Mouse (Mus musculus) olfactory bulb, adult 2 months (tissue): ENCODE measurements around the gene Foxn2. TPM values are rescaled to one million over a fixed set of nuclear protein-coding genes. Genes with fewer than 3 reads are reported as not detected.
"Not testable (repeated sequence)": the region's sequence is repeated elsewhere in the genome, so short reads cannot be mapped to it uniquely, and the experiment has no call there.

Experiments
- H3K27ac ChIP-seq: fragments of 200-500 bp; 2 replicates; pipeline ENCODE4 v1.5.1; 2012; ENCODE audit warnings: low read depth, low read length; ENCODE audit not compliant: insufficient read depth
- H3K4me1 ChIP-seq: fragments of 200-500 bp; 2 replicates; pipeline ENCODE4 v1.6.1; 2012; ENCODE audit warnings: low read length; ENCODE audit not compliant: control insufficient read depth, insufficient read depth
- H3K4me3 ChIP-seq: fragments of 200-500 bp; 2 replicates; pipeline ENCODE4 v1.5.1; 2012; ENCODE audit warnings: mild to moderate bottlenecking, low read depth, low read length, moderate library complexity; ENCODE audit not compliant: insufficient read depth
- CTCF ChIP-seq: fragments of 200-500 bp; IDR thresholded peaks from 2 replicates; pipeline ENCODE4 v1.5.1; 2012; ENCODE audit warnings: low read depth, mild to moderate bottlenecking, low read length, moderate library complexity; ENCODE audit not compliant: insufficient read depth
- POLR2A ChIP-seq: fragments of 200-500 bp; IDR thresholded peaks from 2 replicates; pipeline ENCODE4 v1.6.1; 2012; ENCODE audit warnings: mild to moderate bottlenecking, low read depth, low read length, moderate library complexity; ENCODE audit not compliant: insufficient read depth
- WGBS: fragments of 180-500 bp; shearing (Covaris S2); methylation state at CpG from one replicate; pipeline ENCODE4 v1.1.7; 2018; 5-methylcytosine and 5-hydroxymethylcytosine counted together
- polyA plus RNA-seq: library from polyadenylated mRNA; stranded (reverse); fragments of >200 nt; gene quantifications from 2 replicates; pipeline ENCODE4 v1.2.4, GENCODE M21; 2012; ENCODE audit warnings: low replicate concordance; ENCODE audit not compliant: missing spikeins, insufficient read depth, insufficient read length

Gene Foxn2
- polyA plus RNA-seq, 1 experiment: not detected

- Histone ChIP-seq H3K27ac (no peak overlapping the region), H3K4me1 (peaks cover 3% of the 10 kb centered on the region; the same call in 1 of the 2 replicates), H3K4me3 (no peak overlapping the region)
- 92% methylated on average over 7 of the region's 7 CpGs for WGBS
- no peak for TF ChIP-seq CTCF
- no peak for TF ChIP-seq POLR2A
Observed at GRCm38 (mm10) chr17:88459916-88460901, 19.7 kb downstream of the Foxn2 start.

GRCm38 (mm10) chr17:88462658-88463057, 22.1 kb downstream of the Foxn2 start:
- no peak for TF ChIP-seq CTCF
- no peak for TF ChIP-seq POLR2A
- Histone ChIP-seq H3K4me3 (no peak overlapping the region), H3K4me1 (peaks cover 3% of the 10 kb centered on the region; the same call in 1 of the 2 replicates), H3K27ac (no peak overlapping the region)
- 54% methylated on average over 5 of the region's 5 CpGs for WGBS

- 94% methylated on average over 1 of the region's 1 CpGs for WGBS
- no peak overlapping the region for H3K27ac ChIP-seq
- peaks cover 3% of the 10 kb centered on the region; the same call in 1 of the 2 replicates for H3K4me1 ChIP-seq
- no peak for TF ChIP-seq CTCF
- no peak for TF ChIP-seq POLR2A
- no peak overlapping the region for H3K4me3 ChIP-seq
Observed at GRCm38 (mm10) chr17:88466591-88466990, 26.1 kb downstream of the Foxn2 start.

GRCm38 (mm10) chr17:88467696-88468095, 27.2 kb downstream of the Foxn2 start:
- TF ChIP-seq CTCF: no peak
- no peak for TF ChIP-seq POLR2A

GRCm38 (mm10) chr17:88468655-88469398, 28.3 kb downstream of the Foxn2 start:
- H3K4me1 ChIP-seq, H3K27ac ChIP-seq, H3K4me3 ChIP-seq: not testable (repeated sequence)
- 98% methylated on average over 5 of the region's 5 CpGs for WGBS

More at GRCm38 (mm10) chr17:88467696-88468095, 27.2 kb downstream of the Foxn2 start:
- peaks cover under 1% of the 10 kb centered on the region; the same call in 1 of the 2 replicates for H3K4me1 ChIP-seq
- WGBS: 89% methylated on average over 6 of the region's 6 CpGs
- H3K27ac ChIP-seq: no peak overlapping the region
- no peak overlapping the region for H3K4me3 ChIP-seq

GRCm38 (mm10) chr17:88473766-88474165, 33.3 kb downstream of the Foxn2 start:
- H3K4me1 ChIP-seq: no peaks in the 10 kb centered on the region
- 50% methylated on average over 2 of the region's 2 CpGs for WGBS
- TF ChIP-seq CTCF (no peak), POLR2A (no peak)
- no peak overlapping the region for H3K27ac ChIP-seq
- H3K4me3 ChIP-seq: no peak overlapping the region

GRCm38 (mm10) chr17:88477165-88477564, 36.7 kb downstream of the Foxn2 start:
- H3K4me3 ChIP-seq: no peak overlapping the region
- H3K27ac ChIP-seq: no peak overlapping the region
- WGBS: 94% methylated on average over 7 of the region's 7 CpGs
- no peaks in the 10 kb centered on the region for H3K4me1 ChIP-seq
- TF ChIP-seq POLR2A (no peak), CTCF (no peak)

- Histone ChIP-seq H3K4me1 (no peaks in the 10 kb centered on the region), H3K27ac (no peak overlapping the region), H3K4me3 (no peak overlapping the region)
- no peak for TF ChIP-seq POLR2A
- no peak for TF ChIP-seq CTCF
Observed at GRCm38 (mm10) chr17:88477699-88478098, 37.2 kb downstream of the Foxn2 start.

GRCm38 (mm10) chr17:88479040-88479439, 38.5 kb downstream of the Foxn2 start:
- 69% methylated on average over 13 of the region's 13 CpGs for WGBS

More at GRCm38 (mm10) chr17:88479040-88479439, 38.5 kb downstream of the Foxn2 start:
- Histone ChIP-seq H3K4me1 (no peaks in the 10 kb centered on the region), H3K27ac (no peak overlapping the region), H3K4me3 (no peak overlapping the region)
- TF ChIP-seq CTCF (no peak), POLR2A (no peak)
